Mouse (Mus musculus) embryonic stem cell, embryonic (primary cell): ENCODE measurements around the gene Polr2a.

ENCODE experiments used
- CTCF ChIA-PET, 4 experiments: fragments of 300-600 bp in 2 of 4; fragments of 350-600 bp in 2 of 4; sonication (Branson Sonifier 250); formaldehyde crosslinking; loops; one replicate each; lab custom pipeline; 2022; ENCODE audit warnings: inconsistent platforms in 2 of 4; lab: Charles Lee
- POLR2A ChIA-PET, 4 experiments: fragments of 300-600 bp in 2 of 4; fragments of 350-600 bp in 2 of 4; sonication (Branson Sonifier 250); formaldehyde crosslinking; loops; one replicate each; lab custom pipeline; 2022; ENCODE audit warnings: antibody characterized with exemption in 4 of 4, inconsistent platforms in 1 of 4; lab: Charles Lee

Gene Polr2a

GRCm38 (mm10) chr11:69767625-69767909 is 9.1 kb upstream of the Polr2a start:
- CTCF ChIA-PET = interaction anchor here in 1 of 4 experiments (0.7 kb wide), 1 partner anchor 34 kb away, joined by 3 read pairs; the partner anchor contains the start of gene Fgf11

GRCm38 (mm10) chr11:69766872-69767624 is 8.6 kb upstream of the Polr2a start:
- CTCF ChIA-PET = interaction anchor here in 1 of 4 experiments (0.7 kb wide), 1 partner anchor 34 kb away, joined by 3 read pairs; the partner anchor contains the start of gene Fgf11
- POLR2A ChIA-PET = interaction anchor here (0.6 to 6.3 kb wide), 33 partner anchors 8 to 134 kb away, joined by 3 to 57 read pairs (median 4); partner anchors contain the start of genes Chrnb1 (in 2 of the 4), Nlgn2 (in 2 of the 4), 2810408A11Rik (in 1 of the 4) and Fgf11 (in 1 of the 4)

More at GRCm38 (mm10) chr11:69767625-69767909, 9.1 kb upstream of the Polr2a start:
- POLR2A ChIA-PET = interaction anchor here (0.6 to 6.3 kb wide), 30 partner anchors 8 to 133 kb away, joined by 3 to 57 read pairs (median 5); partner anchors contain the start of genes Nlgn2 (in 2 of the 4), 2810408A11Rik (in 1 of the 4), Chrnb1 (in 1 of the 4) and Fgf11 (in 1 of the 4)

- ChIA-PET CTCF (interaction anchor here in 1 of 4 experiments (0.6 to 1.4 kb wide), 2 partner anchors 13 to 155 kb away, joined by 3 read pairs; no protein-coding TSS in a partner anchor), POLR2A (interaction anchor here in 3 of 4 experiments (0.8 to 6.3 kb wide), 15 partner anchors 9 to 214 kb away, joined by 3 to 57 read pairs (median 4); partner anchors contain the start of genes Chrnb1 (in 1 of the 3), Fgf11 (in 1 of the 3) and Gps2 (in 1 of the 3))
Observed at GRCm38 (mm10) chr11:69766126-69766609, 7.7 kb upstream of the Polr2a start.

- POLR2A ChIA-PET = interaction anchor here in 3 of 4 experiments (0.6 to 6.3 kb wide), 43 partner anchors 8 to 859 kb away, joined by 3 to 57 read pairs (median 4); partner anchors contain the start of genes Nlgn2 (in 3 of the 3), Tmem256 (in 3 of the 3), Fgf11 (in 2 of the 3) and Chrnb1 (in 1 of the 3)
- CTCF ChIA-PET = interaction anchor here in 3 of 4 experiments (0.6 to 2.3 kb wide), 8 partner anchors 10 to 278 kb away, joined by 3 to 11 read pairs (median 4); no protein-coding TSS in a partner anchor
Observed at GRCm38 (mm10) chr11:69765221-69766125, 7.0 kb upstream of the Polr2a start, which contains the start of gene Zbtb4. Gene Zbtb4, plus strand, starts transcription at chr11:69765912.

- POLR2A ChIA-PET = interaction anchor here (0.6 to 6.3 kb wide), 22 partner anchors 10 to 185 kb away, joined by 3 to 57 read pairs (median 4); partner anchors contain the start of genes Fgf11 (in 2 of the 4), Nlgn2 (in 1 of the 4), Tmem102 (in 1 of the 4) and Tmem256 (in 1 of the 4)
- CTCF ChIA-PET = interaction anchor here (0.6 to 2.3 kb wide), 14 partner anchors 9 to 120 kb away, joined by 3 to 11 read pairs (median 4); partner anchors contain the start of genes Tmem102 (in 1 of the 4) and Tmem95 (in 1 of the 4)
Observed at GRCm38 (mm10) chr11:69763551-69763950, 5.1 kb upstream of the Polr2a start.

- CTCF ChIA-PET = interaction anchor here in 1 of 4 experiments (0.6 kb wide), 1 partner anchor 35 kb away, joined by 7 read pairs; no protein-coding TSS in a partner anchor
- POLR2A ChIA-PET = interaction anchor here (0.6 to 4.3 kb wide), 22 partner anchors 8 to 649 kb away, joined by 3 to 86 read pairs (median 4); partner anchors contain the start of genes Fgf11 (in 2 of the 4), 2810408A11Rik (in 1 of the 4), Cd68 (in 1 of the 4) and Eif5a (in 1 of the 4)
Observed at GRCm38 (mm10) chr11:69761868-69762267, 3.4 kb upstream of the Polr2a start, which contains the start of gene Slc35g3. Gene Slc35g3, minus strand, starts transcription at chr11:69761968.

- ChIA-PET POLR2A (interaction anchor here in 3 of 4 experiments (0.5 to 4.3 kb wide), 46 partner anchors 9 to 682 kb away, joined by 3 to 86 read pairs (median 4); partner anchors contain the start of genes 2810408A11Rik (in 2 of the 3), Fgf11 (in 2 of the 3), Neurl4 (in 2 of the 3) and Nlgn2 (in 2 of the 3)), CTCF (interaction anchor here in 1 of 4 experiments (2.7 kb wide), 1 partner anchor 117 kb away, joined by 10 read pairs; the partner anchor contains the start of gene Tmem95)
Observed at GRCm38 (mm10) chr11:69760901-69761200, 2.4 kb upstream of the Polr2a start.

- CTCF ChIA-PET = interaction anchor here in 1 of 4 experiments (1.0 to 2.7 kb wide), 3 partner anchors 29 to 117 kb away, joined by 3 to 11 read pairs (median 10); partner anchors contain the start of genes Tmem102 and Tmem95
- POLR2A ChIA-PET = interaction anchor here in 3 of 4 experiments (0.5 to 4.3 kb wide), 72 partner anchors 9 to 664 kb away, joined by 3 to 86 read pairs (median 6); partner anchors contain the start of genes Nlgn2 (in 3 of the 3), Tmem102 (in 3 of the 3), Tmem256 (in 3 of the 3) and 2810408A11Rik (in 2 of the 3)
Observed at GRCm38 (mm10) chr11:69760160-69760900, 1.9 kb upstream of the Polr2a start.

GRCm38 (mm10) chr11:69758971-69759721 is 709 bp upstream of the Polr2a start:
- ChIA-PET CTCF (interaction anchor here in 3 of 4 experiments (0.6 to 2.7 kb wide), 7 partner anchors 10 to 175 kb away, joined by 3 to 11 read pairs (median 4); partner anchors contain the start of gene Tmem95 (in 1 of the 3)), POLR2A (interaction anchor here (0.5 to 4.3 kb wide), 136 partner anchors 8 to 935 kb away, joined by 3 to 86 read pairs (median 5); partner anchors contain the start of genes Mpdu1 (in 4 of the 4), 2810408A11Rik (in 3 of the 4), Eif5a (in 3 of the 4) and Neurl4 (in 3 of the 4))

GRCm38 (mm10) chr11:69758090-69758456 is 364 bp downstream of the Polr2a start:
- CTCF ChIA-PET = interaction anchor here in 2 of 4 experiments (0.9 to 2.0 kb wide), 3 partner anchors 26 to 46 kb away, joined by 3 to 11 read pairs (median 4); no protein-coding TSS in a partner anchor
- POLR2A ChIA-PET = interaction anchor here in 3 of 4 experiments (0.6 to 6.5 kb wide), 91 partner anchors 8 to 889 kb away, joined by 3 to 86 read pairs (median 6); partner anchors contain the start of genes Fgf11 (in 2 of the 3), Mpdu1 (in 2 of the 3), Nlgn2 (in 2 of the 3) and Tmem102 (in 2 of the 3)

- CTCF ChIA-PET = no interaction called here
- POLR2A ChIA-PET = interaction anchor here in 3 of 4 experiments (0.5 to 6.5 kb wide), 105 partner anchors 9 to 684 kb away, joined by 3 to 34 read pairs (median 4); partner anchors contain the start of genes Nlgn2 (in 3 of the 3), Tmem256 (in 3 of the 3), Cd68 (in 2 of the 3) and Eif5a (in 2 of the 3)
Observed at GRCm38 (mm10) chr11:69757303-69758089, 941 bp downstream of the Polr2a start.

GRCm38 (mm10) chr11:69754701-69755100 is 3.7 kb downstream of the Polr2a start:
- POLR2A ChIA-PET = interaction anchor here in 3 of 4 experiments (0.5 to 10.2 kb wide), 44 partner anchors 10 to 509 kb away, joined by 3 to 107 read pairs (median 4); partner anchors contain the start of genes Eif5a (in 2 of the 3), Tmem256 (in 2 of the 3), 2810408A11Rik (in 1 of the 3) and Ctdnep1 (in 1 of the 3)
- CTCF ChIA-PET = interaction anchor here (0.5 to 2.0 kb wide), 18 partner anchors 9 to 208 kb away, joined by 3 to 9 read pairs (median 4); no protein-coding TSS in a partner anchor

GRCm38 (mm10) chr11:69754233-69754632 is 4.2 kb downstream of the Polr2a start:
- ChIA-PET CTCF (interaction anchor here (0.5 to 2.0 kb wide), 21 partner anchors 9 to 385 kb away, joined by 3 to 9 read pairs (median 4); partner anchors contain the start of gene Zbtb4 (in 1 of the 4)), POLR2A (interaction anchor here in 3 of 4 experiments (0.5 to 10.2 kb wide), 55 partner anchors 10 to 604 kb away, joined by 3 to 107 read pairs (median 4); partner anchors contain the start of genes Eif5a (in 2 of the 3), Tmem256 (in 2 of the 3), 2810408A11Rik (in 1 of the 3) and Ctdnep1 (in 1 of the 3))
